Mouse (Mus musculus): ENCODE measurements around the gene Zfp819.

Zfp819 gene

DNA sequence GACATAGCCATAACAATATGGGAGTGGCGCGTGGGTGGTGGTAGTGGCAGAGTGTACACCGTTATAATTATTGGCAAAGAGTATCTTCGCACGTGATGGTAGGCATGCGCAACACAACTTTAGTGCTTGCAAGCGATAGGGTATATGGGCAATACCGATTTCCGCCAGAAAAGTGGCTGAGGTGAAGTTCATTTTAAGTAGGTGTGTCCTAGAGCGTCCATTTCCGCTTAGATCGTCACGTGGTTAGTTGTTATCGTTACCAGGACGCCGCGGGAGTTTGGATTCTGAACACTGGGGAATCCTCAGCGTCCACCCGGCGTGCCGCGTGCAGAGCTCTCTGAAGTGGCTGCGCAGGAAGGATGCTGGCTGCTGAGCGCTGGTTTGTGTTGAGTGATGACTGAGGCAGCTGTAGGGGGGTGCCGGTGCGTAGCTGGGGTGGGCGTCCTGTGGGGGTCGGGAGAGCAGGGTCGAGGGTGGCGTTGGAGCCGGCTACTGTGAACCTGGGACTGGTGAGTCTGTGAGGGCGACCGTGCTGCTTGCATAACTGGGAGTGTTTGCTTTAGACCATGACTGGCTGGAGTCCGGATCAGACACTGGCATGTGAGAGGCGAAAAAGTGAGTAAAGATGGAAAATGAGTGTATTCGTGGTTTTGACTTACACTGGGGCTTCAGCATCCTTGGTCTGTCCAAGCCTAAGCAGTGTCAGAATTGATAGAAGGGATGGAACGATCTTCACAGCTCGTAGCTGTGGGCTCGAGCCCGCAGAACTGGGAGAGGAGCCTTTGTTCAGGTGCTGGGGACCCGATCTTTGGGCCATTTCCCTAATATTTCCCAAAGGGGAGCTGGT, at the start of gene Zfp819:
Zfp819 (plus strand) TSS at position 274 of the 847 bp plus-strand sequence.
- peak; percentile 38 for DNase-seq (ENCODE audit: low spot score)

DNA sequence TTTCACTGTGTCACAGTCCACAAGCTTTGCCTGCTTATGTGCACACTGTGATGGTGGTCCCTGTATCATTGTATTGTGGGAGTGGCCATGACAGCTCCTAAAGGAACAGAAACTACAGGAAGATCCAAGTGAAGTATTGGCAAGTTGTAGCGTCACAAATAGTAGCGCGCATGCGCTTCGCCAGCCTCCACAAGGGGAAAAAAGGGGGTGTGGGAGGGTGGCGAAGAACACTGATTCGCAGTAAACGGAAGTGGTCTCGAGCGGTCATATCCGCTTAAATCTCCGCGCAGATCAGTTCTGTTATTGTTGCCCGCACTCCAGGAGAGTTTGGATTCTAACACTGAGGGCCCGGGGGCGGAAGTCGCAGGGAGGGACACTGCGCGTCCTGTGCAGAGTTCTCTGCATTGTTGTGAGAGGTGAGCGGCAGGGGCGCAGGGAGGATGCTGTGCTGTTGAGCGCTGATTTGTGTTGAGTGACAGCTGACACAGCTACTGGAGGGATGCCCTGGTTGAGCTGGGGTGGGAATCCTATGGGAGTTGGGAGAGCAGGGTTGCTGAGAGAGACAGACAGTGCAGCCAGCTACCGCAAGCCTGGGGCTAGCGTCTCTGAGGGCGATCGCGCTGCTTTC, 44.8 kb upstream of the Zfp819 start, which contains the start of gene Zfp658:
Zfp658 (plus strand) TSS at position 251 of the 628 bp plus-strand sequence.
- DNase-seq (ENCODE audit: low spot score) = peak; percentile 88

DNA sequence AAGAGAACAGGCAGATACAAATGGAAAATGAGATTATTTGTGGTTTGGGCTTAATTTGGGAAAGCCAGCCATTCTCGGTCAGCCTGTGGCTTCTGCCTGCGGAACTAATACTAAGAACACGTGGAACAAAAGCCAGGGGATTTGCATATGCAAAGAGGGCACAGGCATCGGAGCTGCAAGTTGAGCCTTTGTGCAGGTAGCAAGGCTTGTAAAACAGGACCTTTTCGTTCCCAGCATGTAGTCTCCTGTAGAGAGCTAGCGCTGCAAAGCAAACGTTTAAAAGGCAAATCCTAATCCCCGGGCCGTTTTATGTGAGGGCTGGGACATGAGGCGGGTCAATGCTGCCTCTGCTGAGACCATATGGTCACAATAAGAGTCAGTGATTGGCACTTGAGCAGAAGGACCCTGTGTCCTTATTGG, 44.3 kb upstream of the Zfp819 start:
- peak; percentile 25 for DNase-seq (ENCODE audit: low spot score)

DNA sequence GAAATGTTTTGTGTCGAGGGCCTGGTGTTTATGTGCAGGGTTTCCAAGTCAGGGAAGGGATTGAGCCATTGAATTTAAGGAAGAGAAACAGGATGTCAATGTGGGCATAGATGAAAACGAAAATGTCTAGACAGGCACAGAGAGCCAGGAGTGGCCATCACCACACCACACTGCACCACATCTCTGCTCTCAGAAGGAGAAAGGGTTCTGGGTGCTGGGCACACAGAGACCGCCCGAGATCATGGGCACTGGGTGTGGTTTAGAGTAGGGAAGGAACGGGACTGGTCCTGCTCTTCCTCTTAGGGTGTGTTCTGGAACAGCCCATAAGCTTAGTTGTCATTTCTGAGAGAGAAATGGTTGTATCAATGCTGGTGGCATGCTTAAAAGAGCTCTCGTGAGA, 43.7 kb upstream of the Zfp819 start:
- no peak for DNase-seq (ENCODE audit: low spot score)

DNA sequence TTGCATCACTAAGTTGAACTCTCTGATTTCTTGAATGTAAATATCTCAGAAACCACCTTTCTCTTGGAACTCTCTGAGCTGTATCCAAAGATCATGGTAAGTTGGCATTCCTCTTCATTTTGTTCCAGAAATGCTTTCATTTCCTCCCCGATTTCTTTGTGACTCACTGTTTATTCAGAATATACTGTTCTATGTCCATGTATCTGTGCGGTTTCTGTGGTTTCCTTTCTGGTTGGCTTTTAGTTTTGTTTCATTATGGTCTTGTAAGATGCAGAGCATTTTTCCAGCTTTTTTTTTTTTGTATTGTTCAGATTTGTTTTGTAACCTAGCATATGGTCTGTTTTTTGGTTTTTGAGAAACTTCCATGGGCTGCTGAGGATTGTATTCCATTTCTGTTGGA, 35.8 kb upstream of the Zfp819 start:
- DNase-seq (ENCODE audit: low spot score) = no peak

DNA sequence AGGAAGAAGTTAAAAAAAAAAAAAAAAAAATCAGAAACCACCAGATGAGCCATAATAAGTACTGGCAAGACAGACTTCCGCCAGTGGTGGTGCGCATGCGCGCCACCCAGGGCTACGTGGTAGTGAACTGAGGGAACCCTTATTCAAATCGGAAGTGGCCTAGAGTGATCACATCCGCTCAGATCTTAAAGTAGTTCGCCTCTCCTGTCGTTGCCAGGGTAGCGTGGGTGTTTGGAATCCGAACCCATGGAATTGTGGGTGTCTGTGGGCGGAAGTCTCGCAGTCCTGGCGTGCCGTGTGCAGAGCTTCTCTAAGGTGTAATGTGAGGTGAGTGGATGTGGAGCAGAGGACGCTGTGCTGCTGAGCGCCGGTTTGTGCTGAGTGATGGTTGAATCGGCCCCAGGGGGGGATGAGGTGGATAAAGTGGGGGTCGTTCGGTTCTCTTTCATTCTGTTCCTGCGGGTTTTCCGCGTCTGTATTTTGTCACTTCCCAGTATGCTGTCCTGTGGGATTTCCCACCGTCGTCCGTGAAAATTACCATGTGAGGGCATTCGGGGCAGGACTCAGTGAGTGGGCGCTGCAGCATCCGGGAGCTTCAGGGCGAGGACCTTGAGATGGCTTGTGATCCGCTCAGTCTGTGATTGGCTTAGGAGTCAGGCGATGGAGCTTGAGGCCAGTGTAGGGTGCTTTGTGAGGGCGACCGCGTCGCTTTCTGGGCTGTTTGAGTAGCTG, 27.4 kb upstream of the Zfp819 start, which contains the start of gene Zfp719:
Zfp719 (plus strand) TSS at position 171 of the 732 bp plus-strand sequence.
- DNase-seq (ENCODE audit: low spot score) = peak; percentile 96

DNA sequence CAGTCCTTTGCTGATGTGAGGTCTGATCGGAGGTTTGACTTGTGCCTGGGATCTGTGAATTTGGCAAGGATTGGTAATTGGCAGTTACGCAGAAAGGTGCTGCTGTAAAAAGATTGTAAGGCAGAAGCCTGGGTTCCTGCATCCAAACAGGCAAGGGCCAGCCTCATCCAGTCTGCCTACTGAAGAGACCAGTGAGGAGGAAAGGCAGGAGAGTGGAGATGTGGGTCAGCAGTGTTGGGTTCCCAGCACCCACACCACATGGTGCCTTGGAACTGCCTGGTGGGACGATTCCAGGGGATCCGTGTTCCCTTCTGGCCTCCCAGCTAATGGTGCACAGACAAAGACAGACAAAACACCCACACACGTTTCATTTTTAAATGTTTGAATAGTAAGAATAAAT, 26.4 kb upstream of the Zfp819 start:
- DNase-seq (ENCODE audit: low spot score) = no peak

DNA sequence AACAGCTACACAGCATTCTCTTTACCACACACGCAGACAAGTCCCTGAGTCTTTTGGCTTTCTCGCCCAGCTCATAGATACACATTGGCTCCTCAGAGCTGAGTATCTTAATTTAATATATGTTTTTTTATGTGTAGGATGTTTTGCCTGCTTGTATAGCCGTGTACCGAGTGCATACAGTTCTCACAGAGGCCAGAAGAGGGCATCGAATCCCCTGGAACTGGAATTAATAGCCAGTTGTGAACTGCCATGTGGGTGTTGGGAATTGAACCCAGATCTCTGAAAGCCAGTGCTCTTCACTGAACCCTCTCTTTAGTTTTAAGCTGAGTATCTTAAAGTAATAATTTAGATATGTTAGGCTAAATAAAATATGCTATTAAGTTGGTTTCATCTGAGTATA, 22.2 kb upstream of the Zfp819 start:
- DNase-seq (ENCODE audit: low spot score) = no peak

DNA sequence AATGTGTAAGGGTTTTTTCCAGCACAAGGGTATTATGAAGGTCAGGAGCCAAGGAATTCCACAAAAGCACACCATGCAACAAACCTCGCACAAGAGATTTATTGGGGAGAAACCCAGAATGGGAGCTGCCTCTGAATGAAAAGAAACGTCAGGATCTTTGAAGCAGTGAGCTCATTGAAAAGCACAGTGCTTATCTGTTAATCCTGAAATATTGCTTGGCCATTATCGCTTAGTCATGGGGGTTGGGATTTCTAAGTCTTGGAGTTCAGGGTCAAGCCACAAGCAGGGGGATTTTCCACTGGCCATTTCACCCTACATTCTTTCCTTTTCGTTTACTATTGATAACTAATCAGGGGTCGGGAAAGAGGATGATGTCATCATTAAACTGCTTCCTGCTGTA, 5.1 kb upstream of the Zfp819 start:
- no peak for DNase-seq (ENCODE audit: low spot score)

DNA sequence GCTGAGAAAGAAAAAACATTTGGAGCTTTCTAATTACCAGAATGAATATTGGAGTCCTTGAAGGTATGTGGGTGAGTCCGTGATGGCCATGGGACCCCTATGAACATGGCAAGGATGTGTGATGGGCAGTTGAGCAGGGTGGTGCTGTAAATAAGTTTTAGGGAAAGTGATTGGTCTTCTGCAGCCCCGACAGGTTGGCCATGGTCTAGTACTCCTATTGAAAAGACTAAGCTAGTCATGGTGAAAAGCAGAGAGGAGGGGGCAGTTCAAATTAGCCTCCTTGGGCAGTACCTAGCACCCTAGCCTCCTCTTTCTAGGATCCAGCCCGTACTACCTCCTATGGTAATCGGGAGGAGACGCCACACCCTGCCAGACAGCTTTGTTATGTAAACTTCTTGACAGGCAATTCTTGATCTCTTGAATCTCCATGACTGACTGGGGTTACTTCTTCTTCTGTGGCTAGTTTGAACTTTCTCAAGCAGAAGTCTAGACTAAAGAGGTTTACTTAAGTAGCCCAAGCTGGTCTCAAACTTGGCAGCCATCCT, 846 bp downstream of the Zfp819 start:
- peak; percentile 16 for DNase-seq (ENCODE audit: low spot score)

DNA sequence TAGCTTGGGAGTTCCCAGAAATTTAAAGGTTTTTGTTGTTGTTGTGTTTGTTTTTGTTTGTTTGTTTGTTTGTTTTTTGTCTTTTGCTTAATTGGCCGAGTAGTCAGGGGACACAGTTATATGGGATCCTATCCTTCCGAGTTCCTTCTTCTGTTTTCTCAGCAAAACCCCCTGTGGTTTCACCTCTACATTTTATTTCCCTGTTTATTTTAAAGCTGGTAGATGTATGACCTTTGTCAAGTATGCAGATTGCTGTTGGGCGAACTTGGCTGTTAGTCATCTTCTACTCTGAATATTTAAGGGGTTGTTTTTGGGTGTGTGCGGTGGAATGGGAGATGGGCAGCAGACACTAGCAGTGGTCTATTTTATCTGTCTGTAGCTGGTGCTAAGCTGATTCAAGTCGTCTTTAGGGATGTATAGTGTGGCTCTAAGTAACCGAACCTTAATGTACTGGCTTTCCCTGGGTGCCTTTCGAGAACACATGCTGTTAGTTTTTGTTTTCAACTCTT, 1.4 kb downstream of the Zfp819 start:
- DNase-seq (ENCODE audit: low spot score) = no peak

DNA sequence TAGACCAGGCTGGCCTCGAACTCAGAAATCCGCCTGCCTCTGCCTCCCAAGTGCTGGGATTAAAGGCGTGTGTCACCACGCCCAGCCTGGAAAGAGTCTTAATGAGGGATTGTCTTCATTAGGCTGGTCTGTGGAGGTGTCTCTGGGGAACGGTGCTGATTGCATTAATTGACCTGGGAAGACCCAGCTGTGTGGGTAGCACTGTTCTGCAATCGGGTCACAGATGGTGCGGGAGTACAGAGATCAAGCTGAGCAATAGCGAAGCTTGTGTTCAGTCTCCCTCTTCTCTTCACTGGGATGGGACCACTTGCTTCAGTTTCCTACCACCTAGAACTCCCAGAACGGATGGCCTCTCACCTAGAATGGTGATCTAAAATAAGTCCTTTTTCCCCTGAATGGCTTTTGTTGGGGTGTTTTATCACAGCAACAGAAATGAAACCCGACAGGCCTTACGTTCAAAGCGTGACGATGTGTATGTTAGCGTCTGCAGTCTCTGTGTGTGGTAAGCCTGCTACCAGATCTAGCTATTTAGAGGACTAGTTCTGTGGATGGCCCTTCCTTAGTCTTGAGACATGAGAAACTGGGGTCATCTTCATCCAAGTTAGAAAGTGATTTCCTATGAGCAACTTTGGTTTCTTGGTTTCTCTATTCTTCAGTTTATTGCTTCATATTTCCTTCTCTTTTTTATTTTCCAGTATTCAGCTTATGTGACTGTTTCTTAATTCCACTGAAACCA, 7.0 kb downstream of the Zfp819 start:
- DNase-seq (ENCODE audit: low spot score) = no peak

DNA sequence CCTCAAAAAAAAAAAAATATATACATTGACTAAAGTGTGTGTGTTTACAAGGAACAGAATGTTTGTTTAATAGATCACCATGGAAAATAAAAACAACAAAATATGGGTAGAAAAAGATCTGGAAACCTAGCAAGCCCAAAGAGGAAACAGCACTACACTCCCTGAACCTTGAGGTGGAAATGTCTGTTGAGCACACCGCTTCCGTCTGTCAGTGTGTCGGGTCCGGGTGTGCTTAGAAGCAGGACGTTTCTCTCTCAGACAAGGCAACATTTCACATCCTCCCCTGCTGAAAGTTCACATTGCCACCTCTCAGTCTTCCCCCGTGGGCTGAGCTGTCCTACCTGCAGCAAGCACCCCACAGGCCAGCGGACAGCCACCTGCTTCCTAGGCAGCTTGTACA, 16.0 kb downstream of the Zfp819 start:
- no peak for DNase-seq (ENCODE audit: low spot score)

DNA sequence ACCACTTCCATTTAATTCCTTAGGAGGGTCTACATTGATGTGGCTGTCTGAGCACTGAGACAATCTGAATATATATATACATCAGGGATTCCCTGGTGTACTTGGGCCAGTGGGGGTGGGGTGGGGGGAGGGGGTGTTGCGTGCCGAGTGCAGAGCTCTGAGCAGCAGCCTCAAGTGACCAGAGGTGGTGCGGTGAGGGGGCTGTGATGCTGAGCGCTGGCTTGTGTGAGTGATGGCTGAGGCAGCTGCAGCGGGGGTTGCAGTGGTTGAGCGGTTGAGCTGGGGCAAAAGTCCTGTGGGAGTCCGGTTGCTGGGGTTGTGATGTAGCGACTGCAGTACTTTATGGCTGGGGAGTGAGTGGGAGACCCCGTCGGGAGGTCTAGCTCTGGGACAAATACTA, 16.9 kb downstream of the Zfp819 start:
- DNase-seq (ENCODE audit: low spot score) = no peak

DNA sequence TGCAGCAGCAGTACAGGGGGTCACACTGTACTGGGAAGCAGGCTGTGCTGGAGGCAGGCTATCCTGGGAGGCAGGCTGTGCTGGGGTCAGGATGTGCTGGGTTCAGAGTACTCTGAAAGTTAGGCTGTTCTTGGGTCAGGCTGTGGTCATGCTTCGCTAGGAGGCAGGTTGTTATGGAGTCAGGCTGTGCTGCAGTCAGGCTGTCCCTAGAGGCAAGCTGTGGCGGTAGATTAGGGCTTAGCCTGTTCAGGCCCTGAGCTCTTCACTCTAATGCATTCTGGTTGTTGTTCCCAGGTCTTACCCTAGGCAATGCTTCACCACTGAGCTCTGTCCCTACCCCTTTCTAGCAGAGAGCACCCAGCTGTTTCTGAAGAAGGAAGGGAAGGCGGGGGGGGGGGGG, 18.1 kb downstream of the Zfp819 start:
- no peak for DNase-seq (ENCODE audit: low spot score)

DNA sequence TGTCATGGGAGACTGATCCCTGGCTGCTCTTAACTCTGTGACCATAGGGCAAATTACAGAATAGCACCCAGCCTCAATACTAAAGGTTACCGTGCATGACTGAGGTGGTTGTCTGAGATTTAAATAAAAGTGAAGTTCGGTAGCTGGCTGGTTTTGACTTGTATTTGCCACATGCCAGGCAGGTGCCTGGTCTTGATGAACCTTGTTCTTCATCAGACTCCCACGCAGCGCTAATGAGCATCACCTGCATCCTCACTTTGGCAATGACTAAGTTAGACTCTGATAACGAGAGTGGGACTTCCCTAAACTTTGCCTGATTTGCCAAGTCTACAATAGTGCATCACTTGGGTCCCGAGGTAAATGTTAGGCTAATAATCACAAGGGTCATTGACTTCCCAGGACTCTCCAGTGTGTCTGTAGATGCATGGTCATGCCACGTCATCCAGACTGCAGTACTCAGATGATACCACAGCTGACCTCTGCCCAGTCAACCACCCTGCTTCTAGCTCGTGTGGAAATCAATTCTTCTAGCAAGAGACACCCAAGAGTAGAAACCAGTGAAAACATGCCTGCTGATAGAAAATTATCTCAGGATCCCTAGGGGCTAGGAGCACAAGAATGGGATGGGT, 18.9 kb downstream of the Zfp819 start:
- no peak for DNase-seq (ENCODE audit: low spot score)

DNA sequence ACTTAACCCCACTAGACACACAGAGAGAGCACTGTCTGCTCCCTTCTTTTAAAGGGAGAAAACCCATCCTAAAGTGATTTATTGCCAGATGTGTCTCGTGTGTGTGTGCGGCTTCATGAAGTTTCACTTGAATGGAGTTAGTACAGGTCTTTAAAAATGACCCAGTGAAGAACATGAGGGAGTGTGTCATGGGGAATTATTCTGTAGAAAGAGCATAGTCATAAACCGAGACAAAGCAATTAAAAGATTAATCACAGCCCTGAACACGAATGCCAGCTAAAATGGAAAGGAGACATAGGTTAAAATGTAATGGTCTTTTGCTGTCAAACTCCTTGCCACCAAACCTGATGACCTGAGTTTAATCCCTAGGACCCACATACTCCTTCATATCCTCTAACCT, 27.0 kb downstream of the Zfp819 start:
- DNase-seq (ENCODE audit: low spot score) = no peak

DNA sequence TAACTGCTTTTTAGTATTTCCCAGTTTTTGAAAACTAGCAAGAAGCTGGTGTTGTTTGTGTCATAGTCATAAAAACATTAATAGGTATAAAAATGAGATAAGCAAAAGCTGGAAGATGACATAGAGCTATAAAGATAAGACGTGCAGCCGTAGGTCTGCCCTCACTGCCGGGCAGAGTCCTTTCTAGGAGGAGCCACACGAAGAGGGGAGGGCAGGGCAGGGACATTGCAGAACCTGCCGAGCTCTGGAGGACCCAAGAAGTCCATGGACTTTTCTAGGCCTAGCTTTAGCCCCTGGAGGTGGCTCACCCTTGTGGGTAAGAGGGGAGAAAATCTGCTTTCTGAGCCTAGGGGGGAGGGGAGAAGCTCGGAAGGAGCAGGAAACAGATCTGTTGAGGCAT, 27.5 kb downstream of the Zfp819 start, which contains the start of gene Ceacam18:
Ceacam18 (plus strand) TSS at position 208 of the 400 bp plus-strand sequence.
- DNase-seq (ENCODE audit: low spot score) = no peak

DNA sequence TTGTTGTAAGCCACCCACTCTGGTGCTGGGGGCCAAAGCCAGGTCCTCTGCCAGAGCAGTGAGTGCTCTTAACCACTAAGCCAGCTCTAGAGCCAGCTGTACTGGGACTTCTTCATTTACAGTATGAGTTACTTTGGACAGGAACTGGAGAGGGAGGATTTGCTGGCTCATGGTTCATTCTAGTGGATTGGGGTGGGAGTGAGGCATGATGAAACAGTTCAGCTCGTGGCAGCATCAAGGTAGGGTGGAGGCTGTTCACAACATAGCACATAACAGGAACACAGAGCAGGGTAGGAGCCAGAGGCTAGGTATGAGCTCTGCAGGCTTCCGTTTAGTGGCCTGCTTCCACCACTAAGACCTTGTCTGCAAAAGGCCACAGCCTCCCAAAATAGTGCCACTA, 29.2 kb downstream of the Zfp819 start:
- DNase-seq (ENCODE audit: low spot score) = no peak

DNA sequence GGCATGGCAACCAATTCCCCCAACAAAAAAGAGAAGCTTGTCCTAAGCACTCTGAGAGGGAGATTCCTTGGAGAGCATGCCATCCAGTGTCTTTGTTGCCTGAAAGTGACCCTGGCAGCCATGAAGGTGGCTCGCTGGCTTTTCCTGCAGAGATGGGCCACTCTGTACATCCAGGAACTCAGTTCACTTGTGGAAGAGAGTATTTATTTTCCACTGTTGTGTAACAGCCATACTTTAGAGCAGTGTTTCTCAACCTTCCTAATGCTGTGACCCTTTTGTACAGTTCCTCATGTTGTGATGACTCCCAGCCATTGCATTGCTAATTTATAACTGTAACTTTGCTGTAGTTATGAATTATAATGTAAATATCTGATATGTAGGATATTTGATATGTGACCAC, 30.1 kb downstream of the Zfp819 start:
- peak; percentile 32 for DNase-seq (ENCODE audit: low spot score)

DNA sequence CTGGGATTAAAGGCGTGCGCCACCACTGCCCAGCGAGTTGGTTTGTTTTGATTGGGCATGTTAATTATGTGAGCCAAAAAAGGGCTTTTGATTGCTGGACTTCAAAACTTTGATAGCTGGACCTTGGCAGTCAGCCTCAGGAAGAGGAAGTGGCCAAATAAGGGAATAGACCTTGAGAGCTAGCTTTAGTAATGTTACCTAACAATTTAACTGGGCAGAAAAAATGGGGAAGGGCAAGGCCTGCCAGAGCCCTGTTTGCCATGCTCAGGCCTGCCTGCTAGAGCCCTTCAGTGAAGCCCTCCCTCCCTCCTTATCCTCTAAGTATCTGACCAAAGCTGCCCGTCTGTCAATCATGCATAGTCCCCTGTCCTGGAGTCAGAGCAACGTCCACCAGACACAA, 35.6 kb downstream of the Zfp819 start:
- DNase-seq (ENCODE audit: low spot score) = peak; percentile 58
